Mouse (Mus musculus) adrenal gland, postnatal 4 days (tissue): Measurements from ENCODE around the gene Tbx4. TPM values are rescaled to one million over a fixed set of nuclear protein-coding genes. Genes with fewer than 3 reads are reported as not detected.

Source experiments
- DNase-seq, 2 experiments: peaks; one replicate each; pipeline ENCODE4 v3.0.0; 2021 to 2022; ENCODE audit warnings: low spot score in 2 of 2, mixed read lengths in 2 of 2
- total RNA-seq, 2 experiments: library from RNA; stranded (reverse); gene quantifications; 2 replicates each; pipeline ENCODE4 v1.2.3; 2021

Tbx4 gene
- total RNA-seq, 2 experiments from 2014 or later, result not detected

DNA sequence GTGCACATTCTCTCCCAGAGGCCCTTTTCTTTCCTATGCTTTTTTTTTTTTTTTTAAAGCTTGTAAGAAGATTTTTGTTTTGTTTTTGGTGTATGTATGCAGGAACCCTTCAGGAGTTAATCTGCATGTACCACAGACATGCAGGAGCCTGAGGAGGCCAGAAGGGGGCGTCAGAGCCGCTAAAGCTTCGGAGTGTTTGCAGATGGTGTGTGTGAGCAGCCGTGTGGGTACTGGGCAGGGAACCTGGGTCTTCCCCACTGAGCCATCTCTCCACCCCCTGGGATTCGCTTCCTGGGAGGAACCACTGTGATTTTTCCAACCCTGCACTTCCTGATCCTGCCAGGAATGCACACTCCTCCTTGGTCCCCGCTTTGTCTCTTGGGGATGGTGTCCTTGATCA is 35.5 kb upstream of the Tbx4 start:
- no peak for DNase-seq

DNA sequence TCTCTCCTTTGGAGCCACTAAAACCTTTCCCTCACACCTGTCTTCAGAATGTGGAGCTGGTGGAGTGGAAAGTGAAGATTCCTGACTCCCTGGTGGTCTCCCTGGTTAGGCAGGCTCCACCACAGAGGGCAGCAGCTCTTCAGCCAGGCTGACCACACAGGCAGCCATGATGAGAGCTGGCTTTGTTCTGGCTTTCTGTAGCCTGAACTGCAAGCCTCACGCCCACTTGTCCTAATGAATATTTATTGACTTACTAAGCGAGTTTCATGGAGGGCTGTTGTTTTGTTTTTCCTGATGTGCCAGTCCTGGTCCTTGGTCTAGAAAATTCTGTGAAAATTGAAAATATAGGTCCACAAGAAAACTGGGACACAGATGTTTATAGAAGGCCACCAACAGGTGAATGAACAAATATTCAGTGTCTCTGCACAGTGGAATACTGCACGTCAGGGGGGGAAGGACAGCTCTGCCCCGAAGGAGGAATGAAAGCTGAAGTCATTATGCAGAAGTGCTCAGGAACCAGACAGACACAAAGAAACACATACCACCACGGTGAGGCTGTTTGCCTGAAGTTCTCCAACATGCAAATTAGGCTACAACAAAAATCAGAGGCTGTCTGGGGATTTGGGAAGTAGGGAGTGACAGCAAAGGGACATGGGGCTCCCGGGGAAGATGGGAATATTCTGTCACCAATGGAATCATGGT is 28.1 kb upstream of the Tbx4 start:
- DNase-seq, result no peak

DNA sequence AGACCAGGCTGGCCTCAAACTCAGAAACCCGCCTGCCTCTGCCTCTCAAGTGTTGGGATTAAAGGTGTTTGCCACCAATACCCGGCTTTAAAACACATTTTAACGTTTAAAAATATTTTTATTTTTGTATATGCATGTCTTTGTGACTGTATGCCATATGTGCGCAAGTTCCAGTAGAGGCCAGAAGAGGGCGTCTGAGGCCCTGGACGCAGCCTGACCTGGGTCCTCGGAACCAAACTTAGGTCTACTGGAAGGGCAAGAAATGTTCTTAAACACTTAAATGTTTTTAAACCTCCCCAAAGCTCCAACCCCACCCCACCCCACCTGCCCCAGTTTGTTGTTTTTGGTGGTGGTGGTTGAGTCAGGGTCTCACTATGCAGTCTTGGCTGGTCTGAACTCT is 21.9 kb upstream of the Tbx4 start:
- no peak for DNase-seq

DNA sequence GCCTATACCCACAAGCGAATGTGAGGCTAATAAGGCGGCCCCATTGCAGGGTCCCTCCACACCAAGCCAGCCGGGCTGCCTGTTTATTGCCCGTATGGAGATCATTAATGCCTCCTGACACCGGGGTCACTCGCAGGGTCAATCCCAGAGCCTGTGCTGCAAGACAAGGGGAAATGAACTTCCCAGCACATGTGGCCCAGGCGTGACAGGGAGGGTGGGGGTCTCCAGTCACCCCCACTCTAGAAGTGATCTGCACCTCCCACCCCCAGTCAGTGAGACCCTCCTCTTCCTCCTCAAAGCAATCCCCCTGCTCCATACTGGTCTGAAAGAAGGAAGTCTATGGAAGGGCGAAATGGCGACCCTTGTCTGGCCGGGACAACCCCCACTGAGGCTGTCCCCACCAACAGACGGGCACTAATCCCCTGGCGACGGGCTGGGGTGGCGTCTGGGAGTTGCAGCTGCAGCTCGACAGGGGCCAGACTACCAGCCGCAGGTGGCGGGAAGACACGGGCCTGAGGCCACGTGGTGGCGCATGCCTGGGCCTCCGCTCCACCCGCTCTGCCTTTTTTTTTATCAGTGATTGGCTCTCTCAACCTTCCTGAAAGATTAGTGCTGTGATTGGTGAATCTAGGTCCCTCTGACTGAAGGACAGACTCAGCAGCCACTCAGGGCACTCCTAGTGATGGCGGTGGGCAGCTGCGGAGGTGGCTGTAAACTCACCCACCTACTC is 10.0 kb upstream of the Tbx4 start:
- no peak for DNase-seq

DNA sequence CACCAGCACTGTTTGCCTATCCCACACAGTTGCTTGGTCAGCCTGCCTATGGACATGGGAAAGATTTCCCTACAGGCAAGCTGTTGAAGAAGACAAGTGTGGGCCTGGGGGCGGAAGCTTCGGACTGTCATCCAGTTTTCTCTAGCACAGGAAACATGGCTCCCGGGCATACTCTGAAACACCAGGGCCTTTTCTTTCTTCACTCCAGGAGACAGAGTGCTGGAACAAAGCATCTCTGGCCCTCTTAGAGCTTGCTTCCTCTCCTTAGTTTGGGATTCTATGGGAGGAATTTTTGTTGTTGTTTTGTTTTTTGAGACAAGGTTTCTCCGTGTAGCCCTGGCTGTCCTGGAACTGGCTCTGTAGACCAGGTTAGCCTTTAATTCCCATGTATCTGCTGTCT is 1.7 kb upstream of the Tbx4 start:
- DNase-seq, result no peak

DNA sequence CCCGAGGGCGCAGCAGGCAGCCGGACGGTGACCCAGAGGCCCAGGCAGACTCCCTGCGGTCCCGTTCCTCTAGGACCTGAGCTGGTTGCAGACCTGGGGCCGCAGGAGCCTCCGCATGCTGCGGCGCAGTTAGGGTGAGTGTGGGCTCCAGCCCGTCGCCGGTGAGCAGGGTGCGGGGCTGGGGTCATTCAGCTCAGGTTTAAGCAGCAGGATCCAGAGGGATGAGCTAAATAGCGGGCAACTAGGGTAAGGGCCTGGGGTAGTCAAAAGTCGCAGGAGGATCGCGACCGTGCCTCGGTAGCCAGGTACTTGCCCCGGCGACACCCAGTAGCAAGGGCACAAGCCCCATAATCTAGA is 185 bp downstream of the Tbx4 start:
- no peak for DNase-seq

DNA sequence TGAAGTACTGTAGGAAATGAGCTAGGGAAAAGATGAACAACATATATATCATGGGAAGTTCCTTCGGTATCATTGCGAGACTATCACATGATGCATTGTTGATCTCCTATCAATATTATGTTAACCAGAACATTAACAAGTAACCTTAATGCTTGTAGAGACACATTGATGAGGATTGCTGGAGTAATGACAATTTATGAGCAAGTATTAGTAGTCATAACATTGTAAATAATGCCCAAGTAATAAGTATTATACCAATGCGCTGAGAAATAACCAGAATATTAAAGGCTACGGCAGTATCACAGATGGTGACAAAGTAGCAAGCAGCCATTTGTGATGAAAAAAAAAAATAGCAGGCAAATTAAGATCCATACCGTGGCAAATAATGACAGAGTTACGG is 1.1 kb downstream of the Tbx4 start:
- no peak for DNase-seq

DNA sequence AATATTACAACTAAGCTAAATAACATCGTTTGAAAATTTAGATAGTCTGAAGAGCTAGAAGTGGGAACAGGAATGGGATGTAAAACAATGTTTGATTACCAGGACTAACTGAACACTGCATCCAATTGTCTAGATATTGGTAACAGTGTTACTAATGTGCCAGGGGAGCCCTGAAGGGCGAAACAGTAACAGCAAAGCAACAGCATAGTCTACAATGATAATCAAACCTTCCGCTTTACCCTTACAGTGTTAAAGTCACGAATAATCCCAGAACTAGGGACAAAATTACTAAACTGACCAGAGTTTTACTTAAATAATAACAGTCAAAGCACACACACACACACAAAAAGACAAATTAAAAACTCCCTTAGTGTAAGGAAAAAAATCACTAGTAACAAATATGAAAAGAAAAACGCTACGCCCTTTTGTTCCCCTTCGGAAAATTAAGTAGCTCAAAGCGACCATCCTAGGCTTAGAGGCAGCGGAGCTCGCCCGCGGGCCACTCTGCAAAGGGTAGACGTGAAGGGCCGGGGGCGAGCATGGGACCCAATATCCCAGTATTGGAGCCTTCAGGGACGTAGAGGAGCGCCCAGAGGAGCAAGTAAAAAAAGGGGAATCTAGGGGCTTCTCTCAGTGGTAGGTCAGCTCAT is 1.7 kb downstream of the Tbx4 start:
- DNase-seq, result no peak

DNA sequence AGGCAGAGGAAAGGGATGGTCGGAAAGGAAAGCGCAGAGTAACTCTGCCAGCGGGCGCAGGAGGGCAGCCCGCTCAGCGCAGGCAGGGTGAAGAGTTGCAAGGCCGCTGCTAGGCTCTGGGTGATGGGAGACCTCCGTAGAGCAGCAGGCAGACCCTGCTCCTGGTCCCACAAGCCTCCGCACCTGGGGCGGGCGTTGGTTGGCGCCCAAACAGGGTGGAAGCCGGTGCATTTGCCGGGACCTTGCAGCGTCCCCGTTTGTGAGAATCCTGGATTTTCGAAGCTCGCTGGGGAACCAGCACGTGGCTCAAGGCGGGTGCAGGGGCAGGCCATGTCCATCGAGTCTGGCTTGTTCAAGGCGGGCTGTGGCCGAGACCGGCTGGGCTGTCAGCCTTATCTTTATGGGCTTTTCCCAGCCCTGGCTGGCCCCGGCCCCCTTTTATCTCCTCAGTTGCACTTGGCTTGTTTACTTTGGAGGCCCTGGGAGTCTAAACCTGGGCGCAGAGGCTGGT is 2.3 kb downstream of the Tbx4 start:
- no peak for DNase-seq

DNA sequence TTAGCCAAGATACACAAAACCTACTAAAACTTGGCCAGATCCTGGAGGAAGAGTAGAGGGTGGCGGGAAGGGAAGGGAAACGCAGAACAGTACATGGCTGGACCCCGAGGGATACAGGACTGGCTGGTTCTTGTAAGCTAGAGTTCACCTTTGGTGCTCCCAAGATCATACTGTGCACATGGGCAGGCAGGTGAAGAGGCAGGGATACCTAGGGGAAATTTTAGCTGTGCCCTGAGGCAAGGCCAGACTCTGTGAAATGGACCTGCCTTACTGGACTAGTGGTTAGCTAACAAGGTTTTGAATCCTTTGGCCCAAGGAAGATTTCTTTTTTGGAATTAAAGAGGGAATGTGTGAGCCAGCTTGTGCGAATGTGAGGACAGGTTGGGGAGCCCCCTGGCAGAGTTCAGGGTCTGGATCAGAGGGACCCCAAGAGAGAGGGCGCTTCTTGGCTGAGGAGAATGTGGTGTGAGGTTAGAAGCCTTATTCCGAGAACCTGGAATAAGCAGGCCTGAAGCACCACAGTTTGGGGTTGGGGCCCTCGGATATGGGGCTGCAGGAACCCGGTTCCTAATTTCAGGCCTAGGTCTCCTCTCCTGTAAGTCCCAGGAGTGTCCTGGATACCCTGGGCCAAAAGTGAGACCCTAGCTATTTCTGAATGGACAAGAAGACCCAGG is 3.0 kb downstream of the Tbx4 start:
- no peak for DNase-seq

DNA sequence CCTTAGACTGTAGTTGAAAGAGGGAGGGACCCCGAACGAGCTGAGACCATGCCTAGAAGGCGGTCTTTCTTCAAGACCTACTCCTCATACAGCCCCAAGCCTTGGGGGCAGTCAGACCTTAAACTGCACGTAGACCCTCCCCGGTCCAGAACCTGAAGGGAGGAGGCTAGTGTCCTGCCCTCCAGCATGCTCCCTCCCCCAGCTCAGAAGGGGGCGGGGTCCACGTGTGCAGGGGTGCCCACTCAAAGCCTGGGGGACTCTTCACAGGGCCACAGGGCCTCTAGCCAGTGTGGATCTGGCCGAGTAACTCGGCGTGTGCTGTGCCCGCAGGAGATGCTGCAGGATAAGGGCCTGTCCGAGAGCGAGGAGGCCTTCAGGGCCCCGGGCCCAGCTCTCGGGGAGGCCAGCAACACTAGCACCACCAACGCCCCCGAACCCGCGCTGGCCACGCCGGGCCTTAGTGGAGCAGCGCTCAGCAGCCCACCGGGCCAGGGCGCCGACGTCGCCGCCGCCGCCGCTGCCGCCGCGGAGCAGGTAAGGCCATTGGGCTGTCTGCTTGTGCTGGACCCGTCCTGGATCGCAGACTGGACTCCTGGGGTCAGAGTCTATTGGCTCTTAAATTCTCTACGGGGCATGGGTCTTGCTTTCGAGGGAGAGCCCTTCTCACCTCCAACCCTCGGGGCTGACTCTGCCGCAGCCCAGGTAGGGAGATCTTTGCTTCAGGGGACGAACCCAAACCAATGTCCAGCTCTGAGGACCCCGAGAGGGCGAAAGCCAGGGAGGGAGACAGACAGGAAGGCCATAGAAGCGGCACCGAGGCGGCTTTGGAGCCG is 3.7 kb downstream of the Tbx4 start:
- no peak for DNase-seq

DNA sequence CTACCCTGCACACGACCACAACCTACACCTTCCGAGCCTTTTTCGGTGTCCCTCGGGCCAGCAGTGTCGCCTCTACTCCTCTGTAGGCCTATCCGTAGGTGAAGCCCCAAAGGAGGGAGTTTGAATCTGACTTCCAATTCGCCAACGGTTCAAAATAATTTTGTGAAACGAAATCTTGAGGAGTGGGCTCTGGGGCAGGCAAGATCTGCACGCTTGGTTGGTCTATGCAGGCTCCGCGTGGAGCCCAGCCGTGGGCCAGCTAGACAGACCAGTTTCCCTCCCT is 4.3 kb downstream of the Tbx4 start:
- no peak for DNase-seq

DNA sequence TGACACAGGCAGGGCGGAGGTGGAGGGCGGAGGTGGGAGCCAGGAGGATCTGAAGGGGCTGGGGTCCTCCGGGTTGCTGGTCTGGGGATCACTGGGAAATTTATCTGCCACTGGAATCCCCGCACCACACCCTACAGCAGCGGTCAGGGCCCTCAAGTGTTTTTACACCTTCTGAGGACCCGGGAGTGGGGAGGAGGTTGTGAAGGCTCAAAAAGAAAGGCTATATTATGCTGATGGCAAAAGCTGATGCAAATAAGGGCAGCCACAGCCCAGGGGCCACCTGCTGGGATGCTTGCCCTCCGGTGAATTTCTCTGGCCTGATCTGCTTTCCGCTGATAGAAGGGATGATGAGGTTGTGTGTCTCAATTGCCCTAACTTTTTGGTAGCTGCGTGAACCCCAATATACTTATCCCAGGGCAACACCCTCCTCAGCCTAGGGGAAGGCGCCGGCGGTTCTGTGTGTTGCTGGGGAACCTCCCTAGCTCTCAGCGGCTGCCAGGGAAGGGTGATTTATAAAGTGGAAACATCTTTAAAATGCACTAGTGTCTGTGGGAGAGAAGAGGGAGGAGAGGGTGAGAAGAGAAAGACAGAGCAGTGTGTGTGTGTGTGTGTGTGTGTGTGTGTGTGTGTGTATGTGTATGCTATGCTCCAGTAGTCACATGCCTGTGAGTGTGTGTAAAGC is 4.9 kb downstream of the Tbx4 start:
- DNase-seq, result no peak

DNA sequence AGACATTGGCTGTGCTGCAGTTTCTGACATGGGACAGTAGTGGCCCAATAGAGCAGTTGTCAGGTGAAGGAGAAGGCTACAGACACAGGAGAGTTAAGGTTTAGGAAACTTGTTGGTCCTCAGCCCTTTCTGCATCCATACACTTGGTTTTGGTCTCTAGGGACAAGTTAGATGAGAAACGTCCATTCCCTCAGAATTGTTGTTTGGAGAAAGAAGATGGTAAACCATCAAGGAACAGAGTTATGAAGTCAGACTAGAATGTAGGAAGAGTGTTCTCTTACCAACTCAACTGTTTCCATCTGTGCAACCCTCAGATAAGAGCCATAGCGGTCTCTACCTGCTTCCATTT is 5.4 kb downstream of the Tbx4 start:
- DNase-seq, result no peak

DNA sequence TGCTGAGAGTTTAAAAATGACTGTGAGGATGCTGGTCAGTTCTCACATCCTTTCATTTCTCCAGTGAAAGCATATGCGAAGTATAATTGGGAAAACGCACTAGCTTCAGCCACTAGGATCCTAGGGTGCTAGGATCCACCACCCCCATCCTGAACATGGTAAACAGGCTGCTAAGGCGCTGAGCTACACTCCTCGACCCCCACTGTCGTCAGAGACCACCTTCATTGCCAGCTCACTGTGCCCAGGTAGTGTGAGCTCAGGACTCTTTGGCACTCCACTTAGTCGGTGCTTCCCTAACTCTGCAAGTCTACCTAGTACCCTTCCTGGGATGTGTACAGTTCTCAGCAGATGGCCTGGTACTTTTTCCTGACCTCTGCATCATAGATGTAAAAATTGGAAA is 6.5 kb downstream of the Tbx4 start:
- DNase-seq, result no peak

DNA sequence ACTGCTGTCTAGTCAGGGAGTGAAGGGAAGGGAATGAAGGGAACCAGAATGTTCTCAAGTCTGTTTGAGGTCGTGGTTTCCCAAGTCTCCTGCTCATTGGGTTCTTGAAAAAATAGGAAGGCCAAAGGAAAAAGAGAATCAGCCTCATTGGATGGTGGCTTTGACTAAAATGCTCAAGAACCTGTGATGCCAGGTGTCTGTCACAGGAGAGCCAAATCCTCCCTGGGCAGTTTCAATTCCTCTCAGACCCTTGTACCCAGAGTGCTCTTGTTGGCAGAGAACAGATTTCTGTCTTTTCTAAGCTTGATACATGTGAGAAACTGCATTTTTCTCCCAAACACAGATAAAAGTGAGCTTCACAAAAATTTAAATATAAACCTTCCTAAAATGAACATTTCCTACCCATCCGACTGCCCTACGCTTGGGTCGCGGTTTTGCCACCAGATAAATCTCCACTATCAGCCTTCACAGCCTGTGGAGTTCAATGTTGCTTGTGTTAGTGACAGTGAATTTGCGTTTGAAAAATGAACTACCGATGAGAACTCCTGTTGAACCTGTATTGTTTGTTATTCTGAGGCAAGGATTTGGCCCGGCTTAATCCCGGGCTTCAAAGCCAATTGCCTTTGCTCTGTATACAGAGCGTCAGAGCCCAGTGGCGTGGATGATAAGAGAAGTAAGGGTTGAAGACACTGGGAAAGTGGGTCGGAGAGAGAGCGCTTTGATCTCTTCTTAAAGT is 7.3 kb downstream of the Tbx4 start:
- no peak for DNase-seq

DNA sequence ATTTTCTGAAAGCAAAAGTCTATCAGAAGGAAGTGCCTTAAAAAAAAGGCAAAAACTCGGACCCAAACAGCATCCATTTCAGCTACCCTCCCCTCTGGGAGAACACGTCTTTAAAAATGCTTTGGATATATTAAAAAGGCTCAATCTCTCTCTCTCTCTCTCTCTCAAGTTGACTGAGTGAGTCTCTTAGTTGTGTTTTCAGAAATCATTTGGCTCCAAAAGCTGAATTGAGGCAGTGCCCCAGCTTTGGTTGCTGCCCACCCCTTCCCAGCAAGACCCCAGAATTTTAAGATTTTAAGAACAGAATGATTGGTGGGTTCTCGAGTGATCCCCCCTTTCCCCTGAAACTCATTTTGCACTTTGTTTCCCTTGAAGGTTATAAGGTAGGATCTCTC is 7.9 kb downstream of the Tbx4 start:
- no peak for DNase-seq

DNA sequence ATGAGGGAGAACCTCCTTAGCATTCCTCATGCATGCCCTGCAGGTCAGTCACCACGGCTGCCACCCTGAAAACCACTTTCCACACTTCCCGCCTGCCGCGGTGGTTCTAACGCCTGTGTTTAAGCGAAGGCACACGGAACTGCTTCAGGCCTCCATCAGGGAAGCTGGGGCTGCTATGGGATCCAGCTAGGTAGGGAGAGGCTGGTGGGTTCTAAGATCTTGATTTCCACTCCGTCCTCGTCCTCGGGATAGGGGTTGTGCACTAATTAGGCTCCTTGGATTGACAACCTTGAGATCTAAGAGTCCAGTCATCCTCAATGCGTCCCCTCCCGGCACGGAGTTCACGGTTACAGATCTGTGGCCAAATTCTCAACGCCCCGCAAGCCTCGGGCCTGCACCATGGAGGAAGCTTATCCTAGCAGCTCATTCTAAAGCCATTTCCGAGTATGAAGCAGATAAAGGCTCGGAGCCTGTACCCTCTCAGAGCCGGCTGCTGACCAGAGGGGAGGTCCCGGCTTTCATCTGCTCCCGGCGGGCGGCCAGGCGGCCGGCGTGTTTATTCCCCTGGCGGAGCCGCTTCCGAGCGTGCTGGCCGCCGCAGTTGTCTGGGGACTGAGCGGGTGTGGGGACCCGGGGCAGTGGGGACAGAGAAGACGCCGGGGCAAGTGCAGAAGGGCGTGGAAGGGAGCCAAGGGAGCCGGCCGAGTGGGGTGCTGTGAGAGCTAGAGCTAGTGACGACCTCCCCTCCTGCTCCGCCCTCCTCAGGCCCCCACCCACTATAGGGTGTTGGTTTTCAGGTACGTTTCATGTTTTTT is 8.7 kb downstream of the Tbx4 start:
- no peak for DNase-seq

DNA sequence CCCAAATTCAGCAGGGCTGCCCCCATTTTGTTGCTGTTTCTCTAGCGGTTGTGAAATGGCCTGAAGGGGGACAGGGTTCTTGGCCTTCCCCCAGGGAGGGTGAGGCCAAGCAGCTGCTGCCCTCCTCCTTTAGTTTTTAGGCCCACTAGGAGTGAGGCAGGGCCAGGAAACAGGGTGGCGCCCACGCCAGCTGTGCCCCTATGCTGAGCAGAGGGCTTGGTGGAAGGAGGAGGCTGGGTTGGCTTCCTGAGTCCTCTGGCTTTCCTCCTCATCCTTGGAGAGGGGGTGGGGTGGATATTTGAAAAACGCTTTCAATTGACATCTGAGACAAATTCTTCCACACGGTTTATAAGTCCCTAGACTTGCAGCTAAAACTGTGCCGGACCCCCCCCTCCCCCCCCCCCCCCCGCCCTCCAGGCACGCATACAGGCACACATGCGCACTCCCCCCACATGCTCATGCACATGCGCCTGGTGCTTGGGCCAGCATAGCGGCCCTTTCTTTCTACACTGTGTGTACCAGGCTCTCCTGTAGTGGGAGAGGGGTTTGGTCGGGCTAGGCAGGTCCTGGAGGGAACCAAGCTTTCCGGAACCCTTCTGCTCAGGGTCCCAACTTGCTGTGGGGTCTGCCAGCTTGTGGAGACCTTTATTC is 10.2 kb downstream of the Tbx4 start:
- DNase-seq, result no peak
